ENCODE assay signal across 13 mouse cellular contexts in the genomic region with DNA sequence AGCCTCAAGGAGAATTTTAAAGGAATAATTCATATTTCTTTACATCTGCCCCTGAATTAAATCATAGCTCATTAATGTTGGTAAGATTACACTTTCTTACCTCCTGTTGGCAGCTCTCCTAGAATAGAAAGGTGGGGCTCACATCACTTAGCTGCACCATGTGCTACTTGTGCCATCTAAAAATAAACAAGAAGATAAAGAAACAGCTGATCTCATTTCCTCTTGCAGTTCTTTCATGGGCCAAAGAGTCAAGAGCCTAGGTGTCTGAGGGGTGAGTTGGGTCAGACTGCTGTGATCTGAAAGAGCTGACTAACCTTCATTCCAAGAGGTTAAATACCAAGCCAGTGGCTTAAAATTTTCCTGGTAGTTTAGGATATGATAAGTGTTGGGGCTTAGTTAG. TPM values are rescaled to one million over a fixed set of nuclear protein-coding genes. Genes with fewer than 3 reads are reported as not detected.
DNase-seq lines count a peak whose midpoint lies in the region; ATAC-seq and TF ChIP-seq lines count a peak whose summit lies in the region.
"Had no signal": no experiment of that assay in that cellular context is flagged by ENCODE, and none has a peak within 500 bp of the region (broad histone marks: within the 10 kb centered on the region; RNA-seq: fewer than 3 reads in every experiment).

No protein-coding gene starts in this region.

- TF ChIP-seq EP300 in MEL (IDR thresholded peaks at IDR 0.05; ENCODE audit: low read depth in 1 of 2, low read length in 2 of 2), result no peak

- no peak overlapping the region for H3K9ac ChIP-seq in MEL (ENCODE audit: control insufficient read depth, low read depth, low read length, poor library complexity, severe bottlenecking)
- H3K9ac ChIP-seq in heart, embryonic 11.5 days (ENCODE audit: low read depth, low read length), result no peak overlapping the region
- H3K9ac ChIP-seq: kidney, embryonic 15.5 days; lung, embryonic 15.5 days had no signal

- TF ChIP-seq RAD21 in MEL (IDR thresholded peaks at IDR 0.05; ENCODE audit: low read depth, low read length), result no peak

- no peak overlapping the region for H3K27ac ChIP-seq in MEL (ENCODE audit: control insufficient read depth, low read depth, low read length)
- H3K27ac ChIP-seq in heart, embryonic 11.5 days (ENCODE audit: low read depth, low read length), result peak overlapping the region; percentile 57
- H3K27ac ChIP-seq: kidney, embryonic 15.5 days had no signal

- ATAC-seq in heart, embryonic 11.5 days (replicated peaks; ENCODE audit: insufficient number of reproducible peaks, low FRiP score, low TSS enrichment), result peak; percentile 63; the same call in 1 of the 2 replicates
- ATAC-seq in inflammation-experienced regulatory T-cells, adult 6 months, result peak; percentile 74
- ATAC-seq: Patski had no signal

- no peak for TF ChIP-seq POLR2A in MEL (IDR thresholded peaks at IDR 0.05; ENCODE audit: control insufficient read depth in 1 of 2, insufficient read depth in 1 of 2, low read depth in 1 of 2, low read length in 2 of 2, poor library complexity in 1 of 2)

- TF ChIP-seq CTCF in MEL (IDR thresholded peaks at IDR 0.05 in 2 of 3, conservative IDR thresholded peaks at IDR 0.05 in 1 of 3; ENCODE audit: control insufficient read depth in 1 of 3, insufficient read depth in 1 of 3, low read depth in 2 of 3, low read length in 3 of 3, poor library complexity in 1 of 3, severe bottlenecking in 1 of 3), result no peak

- H3K4me3 ChIP-seq in MEL (ENCODE audit: control insufficient read depth in 1 of 2, insufficient read depth in 1 of 2, low read depth in 2 of 2, low read length in 2 of 2), result no peak overlapping the region
- H3K4me3 ChIP-seq in heart, embryonic 11.5 days (ENCODE audit: low read depth, low read length), result no peak overlapping the region
- H3K4me3 ChIP-seq: kidney, embryonic 15.5 days; lung, embryonic 15.5 days had no signal

- no peaks in the 10 kb centered on the region for H3K9me3 ChIP-seq in MEL (replicated peaks; ENCODE audit: insufficient read depth, low read length)
- H3K9me3 ChIP-seq in heart, embryonic 11.5 days (replicated peaks; ENCODE audit: control insufficient read depth, low read length), result no peaks in the 10 kb centered on the region
- H3K9me3 ChIP-seq: kidney, embryonic 15.5 days; lung, embryonic 15.5 days had no signal

- H3K79me2 ChIP-seq in MEL (ENCODE audit: control insufficient read depth, insufficient read depth, low read length, poor library complexity), result no peaks in the 10 kb centered on the region

- peaks cover 2% of the 10 kb centered on the region in 2 experiments; a peak in 1 of 4 replicates for H3K4me1 ChIP-seq in MEL (ENCODE audit: control insufficient read depth in 1 of 2, insufficient read depth in 2 of 2, low read length in 2 of 2)
- H3K4me1 ChIP-seq in heart, embryonic 11.5 days (ENCODE audit: control insufficient read depth, insufficient read depth, low read length), result peaks cover 9% of the 10 kb centered on the region
- H3K4me1 ChIP-seq: kidney, embryonic 15.5 days had no signal

- no peak overlapping the region for H3K4me2 ChIP-seq in heart, embryonic 11.5 days
- H3K4me2 ChIP-seq: kidney, embryonic 15.5 days; lung, embryonic 15.5 days had no signal

- H3K36me3 ChIP-seq in MEL (ENCODE audit: control insufficient read depth in 1 of 2, insufficient read depth in 2 of 2, low read length in 2 of 2), result no peaks in the 10 kb centered on the region; a peak in 2 of 4 replicates
- no peaks in the 10 kb centered on the region for H3K36me3 ChIP-seq in heart, embryonic 11.5 days (ENCODE audit: control insufficient read depth, insufficient read depth, low read length)
- H3K36me3 ChIP-seq: kidney, embryonic 15.5 days; lung, embryonic 15.5 days had no signal

- H3K27me3 ChIP-seq in MEL (ENCODE audit: control insufficient read depth in 1 of 2, insufficient read depth in 2 of 2, low read length in 2 of 2), result no peaks in the 10 kb centered on the region
- H3K27me3 ChIP-seq in heart, embryonic 11.5 days (ENCODE audit: control insufficient read depth, insufficient read depth, low read length), result no peaks in the 10 kb centered on the region
- H3K27me3 ChIP-seq: kidney, embryonic 15.5 days; lung, embryonic 15.5 days had no signal

- peak; percentile 78 for DNase-seq in 416B (ENCODE audit: low read depth)
- no peak for DNase-seq in MEL (ENCODE audit: low read depth, low spot score)
- DNase-seq in left cerebral cortex, adult 18-20 months (ENCODE audit: low spot score in 2 of 2), result no peak
- no peak for DNase-seq in MN1 (ENCODE audit: low spot score)
- DNase-seq in cerebellum, postnatal 14 days, result no peak
- no peak for DNase-seq in embryo, embryonic 11 days
- DNase-seq: cerebellum, adult 8-10 months; liver had no signal

TF ChIP-seq in MEL, 35 proteins besides CTCF, POLR2A, EP300 and RAD21:
- TF ChIP-seq RCOR1 (IDR thresholded peaks at IDR 0.05; ENCODE audit: low read depth, low read length) (no peak), ETS1 (IDR thresholded peaks at IDR 0.05; ENCODE audit: low read depth, low read length) (peak; percentile 76)
TF ChIP-seq in MEL: peak in this region for 1.

RNA-seq across cellular contexts. Expression of gene Ndnf, which starts 59.6 kb away (rescaled TPM):
- total RNA-seq in MEL (2012; rRNA removed), result not detected in 2 replicates
- polyA plus RNA-seq in MEL (2012; ENCODE audit: insufficient read depth in 1 of 2, insufficient read length in 2 of 2, low read depth in 1 of 2, low replicate concordance in 2 of 2, missing spikeins in 1 of 2), result not detected
- 0.87 and 2.6 TPM in 2 replicates for polyA plus RNA-seq in heart, embryonic 11.5 days (2014; fragmentation: Nextera tagmentation; extraction: Ambion mirVana)
- 1 to 10 TPM; 1.1 to 1.4 (median 1.3) TPM for polyA plus RNA-seq in inflammation-experienced regulatory T-cells, adult 6 months (2017; shearing (Covaris generic))
- total RNA-seq in left cerebral cortex, adult 18-20 months (2021), result 10 to 100 TPM in 1 of 2 experiments, 1 to 10 TPM in 1; 10.0 to 14.0 TPM
- polyA plus RNA-seq: Patski had no signal
